Mouse (Mus musculus): ENCODE data around the gene Vmn1r176. TPM values are rescaled to one million over a fixed set of nuclear protein-coding genes. Genes with fewer than 3 reads are reported as not detected.
"Not testable (repeated sequence)": the region's sequence is repeated elsewhere in the genome, so short reads cannot be mapped to it uniquely, and the experiment has no call there.

Gene Vmn1r176
- polyA plus RNA-seq (2021) = not detected

- CTCF ChIA-PET; POLR2A ChIA-PET; H3K27me3 ChIP-seq; DNase-seq (ENCODE audit: low read depth, low spot score); ATAC-seq; in situ Hi-C loops (cut with MboI; ENCODE audit: low pct_unique_long_range_greater_than_20kb): not testable (repeated sequence)
These were observed at the start of gene Vmn1r176 for GRCm38 (mm10) chr7:23837272-23837671. TSS of gene Vmn1r176 (minus strand) at chr7:23837372.

- H3K27me3 ChIP-seq; CTCF ChIA-PET; POLR2A ChIA-PET; DNase-seq (ENCODE audit: low read depth, low spot score); ATAC-seq; in situ Hi-C loops (cut with MboI; ENCODE audit: low pct_unique_long_range_greater_than_20kb): not testable (repeated sequence)
These were observed 39.7 kb upstream of the Vmn1r176 start for GRCm38 (mm10) chr7:23876918-23877317.

- H3K27me3 ChIP-seq; POLR2A ChIA-PET; in situ Hi-C loops (cut with MboI; ENCODE audit: low pct_unique_long_range_greater_than_20kb); DNase-seq (ENCODE audit: low read depth, low spot score); ATAC-seq; CTCF ChIA-PET: not testable (repeated sequence)
These were observed 29.2 kb upstream of the Vmn1r176 start, which contains the start of gene Vmn1r177 for GRCm38 (mm10) chr7:23866349-23866748. TSS of gene Vmn1r177 (minus strand) at chr7:23866449.

- POLR2A ChIA-PET; DNase-seq (ENCODE audit: low read depth, low spot score); CTCF ChIA-PET; in situ Hi-C loops (cut with MboI; ENCODE audit: low pct_unique_long_range_greater_than_20kb); H3K27me3 ChIP-seq; ATAC-seq: not testable (repeated sequence)
These were observed 26.6 kb downstream of the Vmn1r176 start, which contains the start of gene Vmn1r175 for GRCm38 (mm10) chr7:23810543-23810942. TSS of gene Vmn1r175 (minus strand) at chr7:23810643.

- POLR2A ChIA-PET = no interaction called here
- DNase-seq (ENCODE audit: low read depth, low spot score) (no peak), ATAC-seq (no peak)
- no peak for TF ChIP-seq CTCF (IDR thresholded peaks at IDR 0.05)
- no peaks in the 10 kb centered on the region for H3K27me3 ChIP-seq
- CTCF ChIA-PET = no interaction called here
- in situ Hi-C loops (cut with MboI; ENCODE audit: low pct_unique_long_range_greater_than_20kb) = no loop called here
These were observed 52.6 kb downstream of the Vmn1r176 start for GRCm38 (mm10) chr7:23784526-23784925.

Other genes starting within 250 kb of the Vmn1r176 start
- gene Vmn1r170, start 231.2 kb downstream of the Vmn1r176 start, polyA plus RNA-seq (2021) = not detected
- not detected for gene Vmn1r171, start 206.7 kb downstream of the Vmn1r176 start, polyA plus RNA-seq (2021)
- not detected for gene Vmn1r172, start 179.1 kb downstream of the Vmn1r176 start, polyA plus RNA-seq (2021)
- gene Vmn1r173, start 136.7 kb downstream of the Vmn1r176 start, polyA plus RNA-seq (2021) = not detected
- not detected for gene Vmn1r174, start 85.1 kb downstream of the Vmn1r176 start, polyA plus RNA-seq (2021)
- not detected for gene Vmn1r175, start 26.7 kb downstream of the Vmn1r176 start, polyA plus RNA-seq (2021)
- not detected for gene Vmn1r177, start 29.1 kb upstream of the Vmn1r176 start, polyA plus RNA-seq (2021)
- gene Vmn1r178, start 54.6 kb upstream of the Vmn1r176 start, polyA plus RNA-seq (2021) = not detected
- not detected for gene Vmn1r179, start 89.6 kb upstream of the Vmn1r176 start, polyA plus RNA-seq (2021)
- not detected for gene Vmn1r180, start 113.3 kb upstream of the Vmn1r176 start, polyA plus RNA-seq (2021)
- gene Vmn1r181, start 137.2 kb upstream of the Vmn1r176 start, polyA plus RNA-seq (2021) = not detected
- gene V1rd19, start 164.3 kb upstream of the Vmn1r176 start, polyA plus RNA-seq (2021) = not detected
- gene Vmn1r183, start 215.9 kb upstream of the Vmn1r176 start, polyA plus RNA-seq (2021) = 0.01 TPM
- gene Zfp180, start 244.6 kb upstream of the Vmn1r176 start, polyA plus RNA-seq (2021) = 16.2 TPM

All from Patski (cell line).